30 mouse cellular contexts compared by ENCODE assay signal in the genomic region with DNA sequence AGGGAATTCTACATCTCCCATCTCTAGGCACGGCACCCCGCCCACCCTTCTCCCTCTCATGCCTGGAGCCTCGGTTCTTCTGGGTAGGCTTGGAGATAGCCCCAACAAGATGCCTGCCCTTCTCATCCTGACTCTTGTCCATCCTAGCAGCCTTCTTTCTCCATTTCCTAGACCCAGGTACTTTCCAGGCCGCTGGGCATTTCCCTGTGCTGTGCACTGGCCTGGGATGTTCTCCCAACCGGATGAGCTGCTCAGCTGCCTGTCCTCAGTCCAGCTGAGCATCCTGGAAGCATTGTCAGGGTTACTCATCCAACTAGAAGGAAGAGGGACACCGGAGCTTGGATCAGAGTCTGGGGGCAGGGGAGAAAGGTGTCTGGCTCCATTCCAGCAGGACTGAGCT. TPM values are rescaled to one million over a fixed set of nuclear protein-coding genes. Genes with fewer than 3 reads are reported as not detected.
DNase-seq lines count a peak whose midpoint lies in the region; ATAC-seq lines count a peak whose summit lies in the region.
"Had no signal": no experiment of that assay in that cellular context is flagged by ENCODE, and none has a peak within 500 bp of the region (broad histone marks: within the 10 kb centered on the region; RNA-seq: fewer than 3 reads in every experiment).

No protein-coding gene starts in this region.

- H3K9me3 ChIP-seq in kidney, embryonic 15.5 days (replicated peaks), result no peaks in the 10 kb centered on the region
- no peaks in the 10 kb centered on the region for H3K9me3 ChIP-seq in midbrain, embryonic 16.5 days (replicated peaks; ENCODE audit: control insufficient read depth, low read length, poor library complexity, severe bottlenecking)
- H3K9me3 ChIP-seq in midbrain, embryonic 11.5 days (ENCODE audit: control insufficient read depth, low read length), result no peaks in the 10 kb centered on the region
- H3K9me3 ChIP-seq in limb, embryonic 15.5 days, result no peaks in the 10 kb centered on the region
- H3K9me3 ChIP-seq: embryonic facial prominence, embryonic 15.5 days; heart, embryonic 12.5 days; liver, embryonic 13.5 days; neural tube, embryonic 15.5 days had no signal

- ATAC-seq in frontal cortex, adult (ENCODE audit: low TSS enrichment), result peak; percentile 64; the same call in 1 of the 2 replicates
- no peak for ATAC-seq in kidney, embryonic 15.5 days (replicated peaks; ENCODE audit: low FRiP score)
- ATAC-seq in midbrain, embryonic 16.5 days, result no peak
- no peak for ATAC-seq in midbrain, embryonic 11.5 days (ENCODE audit: low FRiP score)
- ATAC-seq in limb, embryonic 15.5 days (ENCODE audit: insufficient number of reproducible peaks, low FRiP score, low TSS enrichment, low read depth), result no peak
- ATAC-seq: forebrain, embryonic 16.5 days; hindbrain, embryonic 16.5 days; lung, postnatal 0 days; Patski had no signal

- no peaks in the 10 kb centered on the region for H3K36me3 ChIP-seq in kidney, embryonic 15.5 days
- H3K36me3 ChIP-seq in midbrain, embryonic 16.5 days (ENCODE audit: control insufficient read depth, insufficient read depth, low read length), result no peaks in the 10 kb centered on the region
- no peaks in the 10 kb centered on the region for H3K36me3 ChIP-seq in midbrain, embryonic 11.5 days (ENCODE audit: control insufficient read depth, insufficient read depth, low read length)
- H3K36me3 ChIP-seq in limb, embryonic 15.5 days, result no peaks in the 10 kb centered on the region
- H3K36me3 ChIP-seq: embryonic facial prominence, embryonic 15.5 days; heart, embryonic 12.5 days; liver, embryonic 13.5 days; neural tube, embryonic 15.5 days had no signal

- DNase-seq in frontal cortex, postnatal 36 days (ENCODE audit: low spot score in 2 of 2), result no peak
- no peak for DNase-seq in kidney, adult 8-10 months
- DNase-seq in midbrain, embryonic 11.5 days (ENCODE audit: low spot score, missing footprints), result no peak
- no peak for DNase-seq in cerebellum, postnatal 36 days
- DNase-seq: adrenal gland, postnatal 14 days; cerebellum, adult 18-20 months; cerebellum, postnatal 10 days; gastrocnemius, postnatal 10 days; kidney, adult 9 months; liver, embryonic 13.5 days; lung, adult 18-20 months; lung, postnatal 4 days; right cerebral cortex, postnatal 4 days; thymus, adult 18-20 months; thymus, postnatal 25 days had no signal

- H3K9ac ChIP-seq in kidney, embryonic 15.5 days, result no peak overlapping the region
- H3K9ac ChIP-seq in midbrain, embryonic 16.5 days (ENCODE audit: low read depth, low read length), result no peak overlapping the region
- no peak overlapping the region for H3K9ac ChIP-seq in midbrain, embryonic 11.5 days (ENCODE audit: low read length)
- H3K9ac ChIP-seq in limb, embryonic 15.5 days, result no peak overlapping the region
- H3K9ac ChIP-seq: embryonic facial prominence, embryonic 15.5 days; heart, embryonic 12.5 days; liver, embryonic 13.5 days; neural tube, embryonic 15.5 days had no signal

- H3K4me3 ChIP-seq in kidney, embryonic 15.5 days (replicated peaks), result no peak overlapping the region
- no peak overlapping the region for H3K4me3 ChIP-seq in midbrain, embryonic 16.5 days (ENCODE audit: low read depth, low read length)
- no peak overlapping the region for H3K4me3 ChIP-seq in midbrain, embryonic 11.5 days (ENCODE audit: low read depth, low read length)
- H3K4me3 ChIP-seq in limb, embryonic 15.5 days, result no peak overlapping the region
- H3K4me3 ChIP-seq: embryonic facial prominence, embryonic 15.5 days; heart, embryonic 12.5 days; layer of hippocampus, adult 2 months; left cerebral cortex, adult 2 months; liver, embryonic 13.5 days; megakaryocyte, embryonic 14.5 days; neural tube, embryonic 15.5 days had no signal

- H3K27me3 ChIP-seq in kidney, embryonic 15.5 days, result no peaks in the 10 kb centered on the region
- H3K27me3 ChIP-seq in midbrain, embryonic 16.5 days (ENCODE audit: control insufficient read depth, insufficient read depth, low read depth, low read length), result no peaks in the 10 kb centered on the region
- H3K27me3 ChIP-seq in midbrain, embryonic 11.5 days (ENCODE audit: control insufficient read depth, insufficient read depth, low read length), result no peaks in the 10 kb centered on the region
- H3K27me3 ChIP-seq in limb, embryonic 15.5 days, result no peaks in the 10 kb centered on the region
- H3K27me3 ChIP-seq: embryonic facial prominence, embryonic 15.5 days; heart, embryonic 12.5 days; neural tube, embryonic 15.5 days; Patski had no signal

- WGBS in kidney, embryonic 15.5 days, result 62% methylated on average over 6 of the region's 6 CpGs
- WGBS in midbrain, embryonic 16.5 days, result 78% methylated on average over 6 of the region's 6 CpGs
- 79% methylated on average over 6 of the region's 6 CpGs for WGBS in midbrain, embryonic 11.5 days
- WGBS in limb, embryonic 15.5 days, result 69% methylated on average over 6 of the region's 6 CpGs

- H3K27ac ChIP-seq in kidney, embryonic 15.5 days, result peak overlapping the region; percentile 51; the same call in 1 of the 2 replicates
- H3K27ac ChIP-seq in midbrain, embryonic 16.5 days (ENCODE audit: low read length), result 0 out of 2 replicates have a peak overlapping the region, but pooled peaks have one; percentile 36
- no peak overlapping the region for H3K27ac ChIP-seq in midbrain, embryonic 11.5 days (ENCODE audit: low read depth, low read length)
- peak overlapping the region; percentile 13; the same call in 1 of the 2 replicates for H3K27ac ChIP-seq in limb, embryonic 15.5 days
- H3K27ac ChIP-seq: embryonic facial prominence, embryonic 15.5 days; layer of hippocampus, adult 2 months; left cerebral cortex, adult 2 months; liver, embryonic 13.5 days; neural tube, embryonic 15.5 days; stomach, postnatal 0 days had no signal

- peaks cover 43% of the 10 kb centered on the region for H3K4me1 ChIP-seq in kidney, embryonic 15.5 days
- H3K4me1 ChIP-seq in midbrain, embryonic 16.5 days (ENCODE audit: control insufficient read depth, insufficient read depth, low read length), result peaks cover 16% of the 10 kb centered on the region
- H3K4me1 ChIP-seq in midbrain, embryonic 11.5 days (ENCODE audit: control insufficient read depth, insufficient read depth, low read length), result peaks cover 15% of the 10 kb centered on the region
- H3K4me1 ChIP-seq in limb, embryonic 15.5 days, result peaks cover 38% of the 10 kb centered on the region

- H3K4me2 ChIP-seq in kidney, embryonic 15.5 days, result no peak overlapping the region
- H3K4me2 ChIP-seq in midbrain, embryonic 16.5 days (ENCODE audit: low read length), result no peak overlapping the region
- no peak overlapping the region for H3K4me2 ChIP-seq in midbrain, embryonic 11.5 days
- no peak overlapping the region for H3K4me2 ChIP-seq in limb, embryonic 15.5 days
- H3K4me2 ChIP-seq: embryonic facial prominence, embryonic 15.5 days; heart, embryonic 12.5 days; liver, embryonic 13.5 days; neural tube, embryonic 15.5 days had no signal

RNA-seq across cellular contexts. Expression of a gene that starts 21.6 kb away (rescaled TPM):
- 1.2 and 1.8 TPM in 2 replicates for polyA plus RNA-seq in kidney, embryonic 15.5 days (2015; fragmentation: Nextera tagmentation; extraction: Ambion mirVana)
- 0.62 TPM in 2 replicates for polyA plus RNA-seq in midbrain, embryonic 16.5 days (2015; fragmentation: Nextera tagmentation; extraction: Ambion mirVana)
- polyA plus RNA-seq in midbrain, embryonic 11.5 days (2014; fragmentation: Nextera tagmentation; extraction: Ambion mirVana), result 0.21 and 0.74 TPM in 2 replicates
- 2.0 and 2.2 TPM in 2 replicates for polyA plus RNA-seq in limb, embryonic 15.5 days (2015; fragmentation: Nextera tagmentation; extraction: Ambion mirVana)
